Mouse (Mus musculus): ENCODE results near the gene Adgrl2. TPM values are rescaled to one million over a fixed set of nuclear protein-coding genes. Genes with fewer than 3 reads are reported as not detected.

Adgrl2 gene
- polyA plus RNA-seq, 1 experiment from 2014 or later = 83.2 TPM

GRCm38 (mm10) chr3:148806977-148807376 is 183.4 kb downstream of the Adgrl2 start:
- H3K9ac ChIP-seq = no peak overlapping the region
- peaks cover 4% of the 10 kb centered on the region; the same call in 1 of the 2 replicates for H3K4me1 ChIP-seq (ENCODE audit: insufficient read depth)
- H3K9me3 ChIP-seq (ENCODE audit: low read depth, low read length) = no peaks in the 10 kb centered on the region
- H3K27me3 ChIP-seq (ENCODE audit: insufficient read depth, low read length) = no peaks in the 10 kb centered on the region
- H3K4me2 ChIP-seq = no peak overlapping the region
- DNase-seq (peak; percentile 42), ATAC-seq (ENCODE audit: insufficient read depth) (peak; percentile 59; the same call in 1 of the 2 replicates)
- no peaks in the 10 kb centered on the region for H3K36me3 ChIP-seq (ENCODE audit: insufficient read depth)
- no peak for TF ChIP-seq CTCF (IDR thresholded peaks at IDR 0.05; ENCODE audit: low read depth)
- WGBS = 71% methylated on average over 9 of the region's 9 CpGs
- 0 out of 2 replicates have a peak overlapping the region, but pooled peaks have one; percentile 9 for H3K27ac ChIP-seq (ENCODE audit: low read depth)
- no peak overlapping the region for H3K4me3 ChIP-seq (ENCODE audit: low read depth, low read length)

GRCm38 (mm10) chr3:148793286-148793913 is 197.0 kb downstream of the Adgrl2 start:
- no peak for TF ChIP-seq CTCF (IDR thresholded peaks at IDR 0.05; ENCODE audit: low read depth)
- H3K36me3 ChIP-seq (ENCODE audit: insufficient read depth) = no peaks in the 10 kb centered on the region
- H3K4me2 ChIP-seq = no peak overlapping the region
- no peak overlapping the region for H3K27ac ChIP-seq (ENCODE audit: low read depth)
- no peak overlapping the region for H3K9ac ChIP-seq
- H3K9me3 ChIP-seq (ENCODE audit: low read depth, low read length) = no peaks in the 10 kb centered on the region
- no peak overlapping the region for H3K4me3 ChIP-seq (ENCODE audit: low read depth, low read length)
- DNase-seq = peak; percentile 38
- no peaks in the 10 kb centered on the region for H3K4me1 ChIP-seq (ENCODE audit: insufficient read depth)
- 48% methylated on average over 10 of the region's 10 CpGs for WGBS
- H3K27me3 ChIP-seq (ENCODE audit: insufficient read depth, low read length) = no peaks in the 10 kb centered on the region
- 0 out of 2 replicates have a peak, but pooled peaks have one; percentile 36 for ATAC-seq (ENCODE audit: insufficient read depth)

GRCm38 (mm10) chr3:148770310-148770709 is 220.0 kb downstream of the Adgrl2 start:
- ATAC-seq (ENCODE audit: insufficient read depth) (no peak), DNase-seq (no peak)
- H3K27ac ChIP-seq (ENCODE audit: low read depth) = no peak overlapping the region
- H3K36me3 ChIP-seq (ENCODE audit: insufficient read depth) = no peaks in the 10 kb centered on the region
- no peak overlapping the region for H3K9ac ChIP-seq
- 65% methylated on average over 6 of the region's 6 CpGs for WGBS
- H3K9me3 ChIP-seq (ENCODE audit: low read depth, low read length) = no peaks in the 10 kb centered on the region
- H3K4me2 ChIP-seq = no peak overlapping the region
- no peak overlapping the region for H3K4me3 ChIP-seq (ENCODE audit: low read depth, low read length)
- H3K27me3 ChIP-seq (ENCODE audit: insufficient read depth, low read length) = no peaks in the 10 kb centered on the region
- no peak for TF ChIP-seq CTCF (IDR thresholded peaks at IDR 0.05; ENCODE audit: low read depth)
- H3K4me1 ChIP-seq (ENCODE audit: insufficient read depth) = no peaks in the 10 kb centered on the region
